Mouse (Mus musculus): ENCODE results near the gene 1700024G13Rik. TPM values are rescaled to one million over a fixed set of nuclear protein-coding genes. Genes with fewer than 3 reads are reported as not detected.
"Not testable (repeated sequence)": the region's sequence is repeated elsewhere in the genome, so short reads cannot be mapped to it uniquely, and the experiment has no call there.

Gene 1700024G13Rik
- total RNA-seq (2015), result not detected in 2 replicates
- not detected in 2 replicates for total RNA-seq (2017)

- no peak for ATAC-seq (ENCODE audit: poor library complexity, severe bottlenecking)
Observed at GRCm38 (mm10) chr14:32388196-32388595, at the start of gene 1700024G13Rik. Gene 1700024G13Rik (minus strand): TSS chr14:32388391.

- no peak for ATAC-seq (ENCODE audit: poor library complexity, severe bottlenecking)
Observed at GRCm38 (mm10) chr14:32437352-32437793, 49.2 kb upstream of the 1700024G13Rik start.

GRCm38 (mm10) chr14:32429030-32429602, 40.9 kb upstream of the 1700024G13Rik start:
- no peak for ATAC-seq (ENCODE audit: poor library complexity, severe bottlenecking)

- no peak for ATAC-seq (ENCODE audit: poor library complexity, severe bottlenecking)
Observed at GRCm38 (mm10) chr14:32423946-32424345, 35.8 kb upstream of the 1700024G13Rik start.

- no peak for ATAC-seq (ENCODE audit: poor library complexity, severe bottlenecking)
Observed at GRCm38 (mm10) chr14:32418747-32419146, 30.6 kb upstream of the 1700024G13Rik start.

GRCm38 (mm10) chr14:32412075-32412474, 23.9 kb upstream of the 1700024G13Rik start:
- ATAC-seq (ENCODE audit: poor library complexity, severe bottlenecking), result no peak

- ATAC-seq (ENCODE audit: poor library complexity, severe bottlenecking), result no peak
Observed at GRCm38 (mm10) chr14:32410084-32410483, 21.9 kb upstream of the 1700024G13Rik start.

GRCm38 (mm10) chr14:32405399-32405798, 17.2 kb upstream of the 1700024G13Rik start:
- ATAC-seq (ENCODE audit: poor library complexity, severe bottlenecking), result not testable (repeated sequence)

GRCm38 (mm10) chr14:32381619-32382018, 6.6 kb downstream of the 1700024G13Rik start:
- ATAC-seq (ENCODE audit: poor library complexity, severe bottlenecking), result no peak

- ATAC-seq (ENCODE audit: poor library complexity, severe bottlenecking), result no peak
Observed at GRCm38 (mm10) chr14:32381066-32381465, 7.1 kb downstream of the 1700024G13Rik start.

- ATAC-seq (ENCODE audit: poor library complexity, severe bottlenecking), result no peak
Observed at GRCm38 (mm10) chr14:32380099-32380480, 8.1 kb downstream of the 1700024G13Rik start.

- no peak for ATAC-seq (ENCODE audit: poor library complexity, severe bottlenecking)
Observed at GRCm38 (mm10) chr14:32379395-32380098, 8.6 kb downstream of the 1700024G13Rik start.

- no peak for ATAC-seq (ENCODE audit: poor library complexity, severe bottlenecking)
Observed at GRCm38 (mm10) chr14:32372510-32372909, 15.7 kb downstream of the 1700024G13Rik start.

GRCm38 (mm10) chr14:32369756-32370155, 18.4 kb downstream of the 1700024G13Rik start:
- ATAC-seq (ENCODE audit: poor library complexity, severe bottlenecking), result no peak

GRCm38 (mm10) chr14:32364359-32364758, 23.8 kb downstream of the 1700024G13Rik start:
- ATAC-seq (ENCODE audit: poor library complexity, severe bottlenecking), result no peak

- ATAC-seq (ENCODE audit: poor library complexity, severe bottlenecking), result not testable (repeated sequence)
Observed at GRCm38 (mm10) chr14:32351181-32351920, 36.8 kb downstream of the 1700024G13Rik start.

- no peak for ATAC-seq (ENCODE audit: poor library complexity, severe bottlenecking)
Observed at GRCm38 (mm10) chr14:32347307-32347706, 40.9 kb downstream of the 1700024G13Rik start.

GRCm38 (mm10) chr14:32344694-32345093, 43.5 kb downstream of the 1700024G13Rik start:
- ATAC-seq (ENCODE audit: poor library complexity, severe bottlenecking), result no peak

- no peak for ATAC-seq (ENCODE audit: poor library complexity, severe bottlenecking)
Observed at GRCm38 (mm10) chr14:32344176-32344575, 44.0 kb downstream of the 1700024G13Rik start.

GRCm38 (mm10) chr14:32341823-32342222, 46.4 kb downstream of the 1700024G13Rik start:
- ATAC-seq (ENCODE audit: poor library complexity, severe bottlenecking), result no peak

- ATAC-seq (ENCODE audit: poor library complexity, severe bottlenecking), result no peak
Observed at GRCm38 (mm10) chr14:32336547-32336946, 51.6 kb downstream of the 1700024G13Rik start.

GRCm38 (mm10) chr14:32336021-32336420, 52.2 kb downstream of the 1700024G13Rik start:
- no peak for ATAC-seq (ENCODE audit: poor library complexity, severe bottlenecking)

Measured in megakaryocyte, adult 5-6 weeks (primary cell).